Mouse (Mus musculus) forebrain, postnatal 0 days (tissue): ENCODE measurements at regions not wholly inside any gene's neighbourhood (a gene's known extent, or its start where the extent isn't known, plus 50 kb on each side); places are given as distances from the start of the nearest gene placed in this dataset.

ENCODE experiments used
- ATAC-seq: fragments of 200-750 bp; cut with Nextera tagmentation; 2 replicates; pipeline ENCODE4 v1.8.0; 2017; ENCODE audit warnings: mild to moderate bottlenecking, moderate library complexity
- DNase-seq: peaks from one replicate; pipeline ENCODE4 v3.0.0-alpha.2; 2015
- H3K27ac ChIP-seq: fragments of 300-500 bp; sonication (generic); 2 replicates; pipeline ENCODE4 v1.5.1; 2014; ENCODE audit warnings: low read depth, mild to moderate bottlenecking, antibody characterized with exemption, low read length, moderate library complexity, mixed read lengths
- H3K27me3 ChIP-seq: fragments of 300-500 bp; sonication (generic); 2 replicates; pipeline ENCODE4 v1.6.1; 2014; ENCODE audit warnings: mild to moderate bottlenecking, low read length, mixed read lengths; ENCODE audit not compliant: insufficient read depth
- H3K36me3 ChIP-seq: fragments of 300-500 bp; sonication (generic); 2 replicates; pipeline ENCODE4 v1.6.1; 2014; ENCODE audit warnings: mild to moderate bottlenecking, moderate library complexity; ENCODE audit not compliant: insufficient read depth
- H3K4me1 ChIP-seq: fragments of 300-500 bp; sonication (generic); 2 replicates; pipeline ENCODE4 v1.6.1; 2014; ENCODE audit warnings: antibody characterized with exemption; ENCODE audit not compliant: insufficient read depth
- H3K4me2 ChIP-seq: fragments of 300-500 bp; sonication (generic); 2 replicates; pipeline ENCODE4 v1.6.1; 2014; ENCODE audit warnings: low read depth, mild to moderate bottlenecking, moderate library complexity
- H3K4me3 ChIP-seq: fragments of 300-500 bp; sonication (generic); 2 replicates; pipeline ENCODE4 v1.5.1; 2014; ENCODE audit warnings: low read depth, low read length, mixed read lengths
- H3K9ac ChIP-seq: fragments of 300-500 bp; sonication (generic); 2 replicates; pipeline ENCODE4 v1.6.1; 2014; ENCODE audit warnings: mild to moderate bottlenecking
- H3K9me3 ChIP-seq: fragments of 300-500 bp; sonication (generic); 2 replicates; pipeline ENCODE4 v1.6.1; 2016; ENCODE audit warnings: low read length
- CTCF ChIP-seq: sonication (generic); IDR thresholded peaks from 2 replicates; pipeline ENCODE4 v1.5.1; 2016; ENCODE audit warnings: antibody characterized with exemption, control low read depth, low read depth
- WGBS: fragments of 180-500 bp; shearing (Covaris S2); extraction: QIAGEN DNeasy Blood & Tissue Kit; methylation state at CpG from one replicate; pipeline ENCODE4 v1.1.7; 2014; 5-methylcytosine and 5-hydroxymethylcytosine counted together

DNA sequence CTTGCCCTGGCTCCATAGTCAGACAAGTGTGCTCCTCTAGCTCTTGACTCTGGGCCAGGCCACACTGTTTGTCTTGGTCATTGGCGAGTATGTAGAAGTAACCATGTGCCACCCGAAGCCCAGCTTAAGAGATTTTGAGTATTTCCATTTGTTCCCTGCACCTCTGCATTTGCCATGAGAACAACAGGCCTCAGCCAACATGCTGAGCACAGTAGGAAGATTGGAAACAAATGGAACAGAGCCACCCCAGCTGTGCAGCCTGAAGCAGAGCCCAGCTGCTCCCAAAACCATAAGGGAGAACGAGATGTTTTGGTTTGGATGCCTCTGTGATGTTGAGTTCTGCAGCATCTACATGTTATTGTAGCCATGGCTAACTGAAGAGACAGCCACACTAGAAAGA, 433.1 kb upstream of the Gm6657 start:
- Histone ChIP-seq H3K4me3 (no peak overlapping the region), H3K27me3 (no peaks in the 10 kb centered on the region), H3K9ac (no peak overlapping the region), H3K27ac (no peak overlapping the region), H3K4me2 (no peak overlapping the region), H3K4me1 (no peaks in the 10 kb centered on the region), H3K9me3 (no peaks in the 10 kb centered on the region), H3K36me3 (no peaks in the 10 kb centered on the region)
- TF ChIP-seq CTCF, result no peak
- WGBS, result 74% methylated on average over 3 of the region's 3 CpGs
- DNase-seq (no peak), ATAC-seq (no peak)

DNA sequence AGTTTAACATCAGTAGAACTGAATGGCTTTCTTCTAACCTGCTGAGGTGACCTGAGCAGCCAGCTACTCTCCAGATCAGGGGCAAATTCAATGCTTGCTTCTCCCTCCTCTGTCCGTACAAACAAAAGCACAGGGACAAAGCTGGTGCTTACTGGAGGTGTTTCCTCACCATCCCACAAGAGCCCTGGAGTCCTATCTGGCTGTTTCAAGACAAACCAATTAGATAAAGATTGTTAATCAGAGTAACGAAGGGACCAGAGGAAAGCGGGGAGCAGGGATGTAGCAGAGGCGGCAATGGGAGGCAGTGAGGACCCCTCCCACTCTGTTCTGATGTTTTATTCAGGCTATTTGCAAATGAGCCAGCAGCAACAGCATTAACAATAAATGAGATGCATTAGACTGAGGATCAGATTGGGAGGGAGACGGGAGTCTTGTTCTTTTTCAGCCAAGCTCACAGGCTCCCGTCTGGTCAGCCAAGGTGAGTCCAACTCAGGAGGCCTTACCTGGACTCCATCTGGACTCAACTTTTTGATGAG, 418.0 kb upstream of the Gm6657 start:
- H3K27ac ChIP-seq, result no peak overlapping the region
- no peak for DNase-seq
- WGBS, result 37% methylated on average over 6 of the region's 6 CpGs

DNA sequence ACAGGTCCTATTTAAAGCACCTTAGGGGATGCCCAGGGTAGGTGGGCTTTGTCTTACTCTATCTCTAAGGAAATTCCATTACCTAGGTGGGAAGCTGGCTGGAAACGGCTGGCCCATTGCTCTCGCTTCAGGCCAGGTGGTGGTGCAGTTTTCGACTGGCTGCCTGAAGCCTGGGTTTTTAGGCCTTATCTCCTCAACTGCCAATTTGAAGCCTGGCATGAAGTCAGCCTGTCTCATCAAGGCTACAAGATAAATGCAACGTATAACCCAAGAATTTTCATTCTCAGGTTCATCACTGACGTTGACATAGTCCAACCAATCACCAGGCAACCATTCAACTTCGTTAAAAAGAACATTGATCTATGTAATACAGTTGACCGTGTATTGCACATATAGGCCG, 417.3 kb upstream of the Gm6657 start:
- H3K27me3 ChIP-seq, result no peaks in the 10 kb centered on the region
- H3K4me1 ChIP-seq, result no peaks in the 10 kb centered on the region
- no peak for TF ChIP-seq CTCF
- DNase-seq (no peak), ATAC-seq (no peak)
- no peaks in the 10 kb centered on the region for H3K36me3 ChIP-seq
- no peak overlapping the region for H3K4me2 ChIP-seq
- no peak overlapping the region for H3K27ac ChIP-seq
- no peaks in the 10 kb centered on the region for H3K9me3 ChIP-seq
- WGBS, result 82% methylated on average over 8 of the region's 8 CpGs
- no peak overlapping the region for H3K9ac ChIP-seq
- no peak overlapping the region for H3K4me3 ChIP-seq

More for the DNA sequence above, 418.0 kb upstream of the Gm6657 start:
- no peaks in the 10 kb centered on the region for H3K9me3 ChIP-seq
- no peaks in the 10 kb centered on the region for H3K36me3 ChIP-seq
- ATAC-seq, result no peak
- H3K9ac ChIP-seq, result no peak overlapping the region
- no peak overlapping the region for H3K4me2 ChIP-seq
- no peak for TF ChIP-seq CTCF
- no peaks in the 10 kb centered on the region for H3K4me1 ChIP-seq
- H3K27me3 ChIP-seq, result no peaks in the 10 kb centered on the region
- no peak overlapping the region for H3K4me3 ChIP-seq

DNA sequence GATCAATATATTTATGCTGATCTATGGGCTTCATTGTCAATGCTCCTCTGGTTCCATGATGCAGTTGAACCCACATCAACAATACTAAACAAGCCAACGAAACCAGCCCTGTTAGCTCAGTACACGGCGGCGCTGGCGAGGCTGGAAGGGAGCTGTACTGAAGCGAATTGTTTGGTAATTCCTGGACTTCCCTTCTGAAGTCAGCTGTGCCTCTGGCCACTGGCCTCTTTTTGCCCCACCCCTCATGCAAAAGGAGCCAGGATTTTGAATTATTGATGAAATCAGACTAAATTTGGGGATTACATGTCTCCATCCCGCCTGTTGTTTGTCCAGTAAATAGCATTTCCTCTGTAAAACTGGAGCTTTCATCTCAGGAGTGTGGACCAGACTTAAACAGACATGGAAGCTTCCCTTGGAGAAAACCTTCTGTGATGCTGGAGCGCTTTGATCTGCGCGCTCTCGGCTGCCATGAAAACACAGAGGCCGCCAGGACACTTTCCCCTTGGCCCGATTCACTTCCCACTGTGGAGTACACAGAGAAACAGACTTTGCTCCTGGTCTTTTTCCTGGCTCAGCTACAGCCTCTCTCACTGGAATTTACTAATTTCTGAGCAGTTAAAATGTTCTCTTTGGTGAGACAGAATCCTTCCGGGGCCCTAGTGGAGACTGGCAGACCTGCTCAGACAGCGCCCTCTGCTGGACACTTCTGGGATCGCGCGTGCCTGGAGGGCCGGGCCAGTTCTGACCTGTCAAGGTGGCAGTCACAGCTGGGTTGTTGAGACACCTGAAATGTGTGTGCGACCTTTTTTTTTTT, 412.9 kb upstream of the Gm6657 start:
- WGBS, result 33% methylated on average over 20 of the region's 20 CpGs
- no peaks in the 10 kb centered on the region for H3K27me3 ChIP-seq
- no peaks in the 10 kb centered on the region for H3K9me3 ChIP-seq
- no peaks in the 10 kb centered on the region for H3K36me3 ChIP-seq
- H3K4me2 ChIP-seq, result peak overlapping the region; percentile 26; the same call in 1 of the 2 replicates
- peak; percentile 77 for ATAC-seq
- 0 out of 2 replicates have a peak overlapping the region, but pooled peaks have one; percentile 6 for H3K27ac ChIP-seq
- peak; percentile 94 for TF ChIP-seq CTCF
- H3K4me1 ChIP-seq, result no peaks in the 10 kb centered on the region
- DNase-seq, result peak; percentile 80
- H3K4me3 ChIP-seq, result no peak overlapping the region
- H3K9ac ChIP-seq, result no peak overlapping the region

DNA sequence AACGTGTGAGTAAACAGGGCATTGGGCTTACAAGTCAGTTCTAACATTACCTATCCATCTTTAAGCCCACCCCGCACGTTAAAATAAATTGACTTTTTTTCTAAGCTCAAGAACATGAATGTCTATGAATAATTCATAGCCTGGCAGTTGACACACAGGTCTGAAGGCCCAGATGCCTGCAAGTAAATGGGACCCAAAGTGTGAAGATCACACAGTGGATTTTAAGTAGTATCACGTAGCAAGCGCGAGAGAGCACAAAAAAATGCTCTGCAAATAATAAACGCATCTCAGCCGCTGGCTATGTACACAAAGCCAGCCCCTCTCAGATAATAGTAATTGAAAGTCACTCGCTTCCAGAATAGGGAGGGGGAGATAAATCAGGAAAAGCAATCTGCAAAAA, 410.1 kb upstream of the Gm6657 start:
- no peak overlapping the region for H3K9ac ChIP-seq
- H3K4me2 ChIP-seq, result no peak overlapping the region
- no peaks in the 10 kb centered on the region for H3K4me1 ChIP-seq
- no peaks in the 10 kb centered on the region for H3K9me3 ChIP-seq
- DNase-seq, result no peak
- TF ChIP-seq CTCF, result no peak
- no peak overlapping the region for H3K27ac ChIP-seq
- H3K36me3 ChIP-seq, result no peaks in the 10 kb centered on the region
- ATAC-seq, result no peak
- no peaks in the 10 kb centered on the region for H3K27me3 ChIP-seq
- 42% methylated on average over 9 of the region's 9 CpGs for WGBS
- no peak overlapping the region for H3K4me3 ChIP-seq

DNA sequence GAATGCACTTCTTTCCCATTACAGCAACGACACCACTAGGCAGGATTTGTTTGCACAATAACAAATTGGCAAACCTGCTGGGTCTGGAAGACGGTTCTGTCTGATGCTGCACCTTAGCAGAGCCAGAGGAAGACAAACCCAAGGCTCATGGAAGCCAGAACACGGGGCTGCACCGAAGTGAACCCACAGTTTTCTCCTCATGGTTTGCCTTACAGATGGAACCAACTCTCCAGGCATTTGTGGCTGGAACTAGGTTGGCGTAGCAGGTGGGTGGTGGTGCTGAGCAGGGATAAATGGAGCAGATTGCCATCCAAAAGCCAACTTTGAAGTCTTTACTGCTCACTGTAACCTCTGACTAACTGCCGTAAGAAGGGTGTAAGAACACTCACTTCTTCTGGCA, 408.4 kb upstream of the Gm6657 start:
- H3K4me2 ChIP-seq, result no peak overlapping the region
- H3K27ac ChIP-seq, result no peak overlapping the region
- no peak for TF ChIP-seq CTCF
- no peak overlapping the region for H3K4me3 ChIP-seq
- H3K9ac ChIP-seq, result no peak overlapping the region
- DNase-seq, result no peak
- H3K9me3 ChIP-seq, result no peaks in the 10 kb centered on the region
- no peaks in the 10 kb centered on the region for H3K27me3 ChIP-seq
- ATAC-seq, result no peak
- 0 out of 2 replicates have a peak, but pooled peaks cover 3% of the 10 kb centered on the region for H3K4me1 ChIP-seq
- 64% methylated on average over 6 of the region's 6 CpGs for WGBS
- no peaks in the 10 kb centered on the region for H3K36me3 ChIP-seq

DNA sequence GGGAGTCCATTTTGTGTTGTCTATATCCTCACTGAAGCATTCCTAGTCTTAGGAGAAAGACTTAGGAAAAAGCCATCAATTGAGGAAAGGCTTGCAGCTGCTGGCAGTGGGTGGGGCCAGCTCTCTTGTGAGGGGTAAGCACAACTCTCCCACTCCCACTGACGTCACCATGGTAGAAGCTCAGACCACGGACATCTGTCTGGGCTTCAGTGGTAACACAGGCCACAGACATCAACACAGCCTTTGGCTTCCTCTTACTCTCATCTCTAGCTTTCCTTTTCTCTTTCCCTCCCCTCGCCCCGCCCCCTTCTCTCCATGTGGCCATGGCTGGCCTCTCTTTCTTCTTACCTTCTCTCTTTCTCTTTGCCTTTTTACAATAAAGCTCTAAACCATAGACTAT, 407.4 kb upstream of the Gm6657 start:
- DNase-seq, result no peak
- Histone ChIP-seq H3K27ac (no peak overlapping the region), H3K9ac (no peak overlapping the region), H3K4me3 (no peak overlapping the region), H3K4me1 (0 out of 2 replicates have a peak, but pooled peaks cover 3% of the 10 kb centered on the region), H3K9me3 (no peaks in the 10 kb centered on the region), H3K4me2 (no peak overlapping the region), H3K27me3 (no peaks in the 10 kb centered on the region), H3K36me3 (no peaks in the 10 kb centered on the region)
- 78% methylated on average over 4 of the region's 4 CpGs for WGBS
- no peak for ATAC-seq
- no peak for TF ChIP-seq CTCF
